27 mouse cellular contexts compared by ENCODE assay signal in the genomic region with DNA sequence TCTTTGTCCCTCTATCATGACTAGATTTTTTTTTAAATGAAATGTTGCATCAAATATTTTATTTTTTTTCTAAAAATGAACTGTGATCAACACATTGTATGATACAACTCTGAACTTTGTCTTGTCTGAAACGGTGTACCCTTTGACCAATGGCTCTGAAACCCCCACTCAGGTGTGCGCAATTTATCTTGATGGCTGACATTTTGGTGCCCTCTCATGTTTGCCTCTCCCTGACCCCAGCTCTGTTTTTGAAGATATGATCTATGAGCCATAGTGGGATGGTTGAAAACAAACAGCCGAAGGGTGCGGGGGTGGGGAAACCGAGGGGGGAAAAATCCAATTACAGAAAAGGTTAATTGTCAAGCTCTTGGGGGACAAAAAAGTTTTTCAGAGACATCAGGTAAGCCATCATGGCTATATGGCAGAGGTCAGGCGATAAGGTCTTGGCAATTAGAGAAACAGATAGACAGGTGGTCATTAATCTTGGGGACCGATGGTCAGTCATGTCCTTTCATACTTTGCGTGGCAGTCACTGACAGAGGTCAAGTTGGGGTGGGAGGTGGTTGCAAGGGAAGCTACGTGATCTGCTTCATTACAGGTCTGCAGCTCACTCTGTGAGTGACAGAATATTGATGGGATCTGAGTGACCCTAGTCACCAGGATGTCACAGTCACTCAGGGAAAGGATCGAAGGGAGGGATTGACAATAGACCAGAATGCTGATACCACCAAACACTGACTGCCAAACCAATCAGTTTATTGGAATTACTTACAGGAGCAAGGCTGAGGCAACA.
A peak's percentile ranks its signal among the peaks of the same experiment; 100 is the strongest.
DNase-seq lines count a peak whose midpoint lies in the region; ATAC-seq and TF ChIP-seq lines count a peak whose summit lies in the region.
"Had no signal": no experiment of that assay in that cellular context is flagged by ENCODE, and none has a peak within 500 bp of the region (broad histone marks: within the 10 kb centered on the region; RNA-seq: fewer than 3 reads in every experiment).

No protein-coding gene starts in this region.

- WGBS in liver, embryonic 15.5 days (ENCODE audit: insufficient replicate concordance), result 62% methylated on average over 10 of the region's 10 CpGs
- 46% methylated on average over 10 of the region's 10 CpGs for WGBS in intestine, postnatal 0 days

- no peaks in the 10 kb centered on the region for H3K9me3 ChIP-seq in liver, embryonic 15.5 days (replicated peaks)
- H3K9me3 ChIP-seq in intestine, postnatal 0 days (ENCODE audit: control insufficient read depth), result no peaks in the 10 kb centered on the region
- H3K9me3 ChIP-seq: embryonic facial prominence, embryonic 10.5 days; embryonic facial prominence, embryonic 15.5 days; forebrain, embryonic 13.5 days; neural tube, embryonic 12.5 days had no signal

- H3K4me1 ChIP-seq in liver, embryonic 15.5 days (replicated peaks), result no peaks in the 10 kb centered on the region
- no peaks in the 10 kb centered on the region for H3K4me1 ChIP-seq in intestine, postnatal 0 days (replicated peaks; ENCODE audit: control insufficient read depth, insufficient read depth, low read length)

- H3K27me3 ChIP-seq in liver, embryonic 15.5 days, result no peaks in the 10 kb centered on the region
- H3K27me3 ChIP-seq in intestine, postnatal 0 days (replicated peaks; ENCODE audit: control insufficient read depth, insufficient read depth, low read length), result no peaks in the 10 kb centered on the region
- H3K27me3 ChIP-seq: CH12.LX; embryonic facial prominence, embryonic 15.5 days; forebrain, embryonic 13.5 days; neural tube, embryonic 12.5 days had no signal

- H3K27ac ChIP-seq in liver, embryonic 15.5 days (replicated peaks), result peak overlapping the region; percentile 51
- no peak overlapping the region for H3K27ac ChIP-seq in intestine, postnatal 0 days (ENCODE audit: low read depth, low read length)
- H3K27ac ChIP-seq: embryonic facial prominence, embryonic 10.5 days; embryonic facial prominence, embryonic 15.5 days; forebrain, embryonic 13.5 days; hindbrain, embryonic 14.5 days; neural tube, embryonic 12.5 days had no signal

- no peaks in the 10 kb centered on the region for H3K36me3 ChIP-seq in liver, embryonic 15.5 days (replicated peaks)
- no peaks in the 10 kb centered on the region for H3K36me3 ChIP-seq in intestine, postnatal 0 days (ENCODE audit: control insufficient read depth, insufficient read depth)
- H3K36me3 ChIP-seq: embryonic facial prominence, embryonic 10.5 days; embryonic facial prominence, embryonic 15.5 days; neural tube, embryonic 12.5 days had no signal

- no peak overlapping the region for H3K4me2 ChIP-seq in liver, embryonic 15.5 days
- H3K4me2 ChIP-seq in intestine, postnatal 0 days (replicated peaks; ENCODE audit: low read depth), result no peak overlapping the region
- H3K4me2 ChIP-seq: embryonic facial prominence, embryonic 15.5 days; forebrain, embryonic 13.5 days; hindbrain, embryonic 14.5 days; neural tube, embryonic 12.5 days had no signal

- DNase-seq in heart, adult 11 months, result peak; percentile 48
- no peak for DNase-seq in heart, postnatal 4 days
- peak; percentile 64 for DNase-seq in embryo, embryonic 10 days (ENCODE audit: low spot score)
- DNase-seq in liver, result peak; percentile 33
- no peak for DNase-seq in lung, postnatal 25 days (ENCODE audit: low spot score)
- DNase-seq in natural killer cell, adult 2 months (ENCODE audit: low spot score in 2 of 2), result no peak
- DNase-seq: adrenal gland, adult 8-10 months; cerebellum, adult 8-10 months; cerebellum, postnatal 36 days; gastrocnemius, postnatal 10 days; heart, postnatal 36 days; kidney, adult 2 months; kidney, postnatal 10 days; layer of hippocampus, postnatal 36 days; lung, postnatal 4 days; midbrain, embryonic 14.5 days; right cerebral cortex, postnatal 14 days; thymus, postnatal 4 days had no signal

- no peak overlapping the region for H3K4me3 ChIP-seq in liver, embryonic 15.5 days (replicated peaks)
- no peak overlapping the region for H3K4me3 ChIP-seq in intestine, postnatal 0 days (ENCODE audit: low read depth, low read length)
- H3K4me3 ChIP-seq: embryonic facial prominence, embryonic 10.5 days; embryonic facial prominence, embryonic 15.5 days; forebrain, embryonic 13.5 days; neural tube, embryonic 12.5 days had no signal

- ATAC-seq in liver, embryonic 15.5 days (ENCODE audit: insufficient read depth), result peak; percentile 69
- no peak for ATAC-seq in intestine, postnatal 0 days
- ATAC-seq: forebrain, embryonic 13.5 days; inflammation-experienced regulatory T-cells, adult 6 months had no signal

- no peak overlapping the region for H3K9ac ChIP-seq in liver, embryonic 15.5 days
- no peak overlapping the region for H3K9ac ChIP-seq in intestine, postnatal 0 days (ENCODE audit: low read depth, low read length)
- H3K9ac ChIP-seq: embryonic facial prominence, embryonic 15.5 days; forebrain, embryonic 13.5 days; hindbrain, embryonic 14.5 days; neural tube, embryonic 12.5 days had no signal

- no peak for TF ChIP-seq CTCF in intestine, postnatal 0 days (IDR thresholded peaks at IDR 0.05; ENCODE audit: low read depth)

Comparison
In these comparisons a context has a peak if more than half of its experiments do, and no peak if none do; other contexts are left out.
1. DNase-seq: peak in heart, adult 11 months (single experiment), embryo, embryonic 10 days (single experiment) and liver (single experiment); none in heart, postnatal 4 days (single experiment), lung, postnatal 25 days (single experiment) and natural killer cell, adult 2 months (0 of 2).